Mouse (Mus musculus) MEL (cell line): ENCODE measurements around the gene Cd9.

ENCODE experiments used
- CHD1 ChIP-seq: IDR thresholded peaks from 2 replicates; pipeline ENCODE4 v1.6.1; 2012; ENCODE audit warnings: low read depth, mild to moderate bottlenecking, inconsistent platforms, low read length, improper control_type of control experiment
- CTCF ChIP-seq, 3 experiments: IDR thresholded peaks in 2 of 3; conservative IDR thresholded peaks in 1 of 3; 2 replicates each; pipeline ENCODE4 v1.5.1; 2011 to 2012; ENCODE audit warnings: low read length in 3 of 3, low read depth in 2 of 3, mild to moderate bottlenecking in 2 of 3, improper control_type of control experiment in 1 of 3, inconsistent platforms in 1 of 3, mixed read lengths in 1 of 3, moderate library complexity in 1 of 3; ENCODE audit not compliant: control insufficient read depth in 1 of 3, insufficient read depth in 1 of 3, poor library complexity in 1 of 3, severe bottlenecking in 1 of 3
- E2F4 ChIP-seq: IDR thresholded peaks from 2 replicates; pipeline ENCODE4 v1.6.1; 2011; ENCODE audit warnings: low read depth, low read length, improper control_type of control experiment, borderline replicate concordance
- GATA1 ChIP-seq: IDR thresholded peaks from 2 replicates; pipeline ENCODE4 v1.6.1; 2011; ENCODE audit warnings: low read depth, low read length, improper control_type of control experiment
- POLR2A ChIP-seq, 2 experiments: IDR thresholded peaks; 2 replicates each; pipeline ENCODE4 v1.6.1; 2011 to 2012; ENCODE audit warnings: low read length in 2 of 2, mild to moderate bottlenecking in 2 of 2, control low read depth in 1 of 2, improper control_type of control experiment in 1 of 2, low read depth in 1 of 2, moderate library complexity in 1 of 2; ENCODE audit not compliant: control insufficient read depth in 1 of 2, insufficient read depth in 1 of 2, poor library complexity in 1 of 2
- RAD21 ChIP-seq: IDR thresholded peaks from 2 replicates; pipeline ENCODE4 v1.6.1; 2011; ENCODE audit warnings: mild to moderate bottlenecking, low read depth, low read length, improper control_type of control experiment
- RCOR1 ChIP-seq: IDR thresholded peaks from 2 replicates; pipeline ENCODE4 v1.6.1; 2012; ENCODE audit warnings: low read depth, mild to moderate bottlenecking, inconsistent platforms, low read length, improper control_type of control experiment
- TCF12 ChIP-seq: IDR thresholded peaks from 2 replicates; pipeline ENCODE4 v1.6.1; 2014; ENCODE audit warnings: low read depth, mild to moderate bottlenecking, inconsistent platforms, low read length, improper control_type of control experiment, moderate library complexity
- UBTF ChIP-seq: IDR thresholded peaks from 2 replicates; pipeline ENCODE4 v1.6.1; 2012; ENCODE audit warnings: low read depth, mild to moderate bottlenecking, inconsistent platforms, low read length, improper control_type of control experiment, moderate library complexity, borderline replicate concordance; ENCODE audit not compliant: insufficient read depth

GRCm38 (mm10) chr6:125528614-125529200 lies 34.1 kb upstream of the Cd9 start:
- TF ChIP-seq GATA1 (no peak), CTCF (IDR thresholded peaks at IDR 0.05 in 2 of 3, conservative IDR thresholded peaks at IDR 0.05 in 1 of 3; ENCODE audit: control insufficient read depth in 1 of 3, insufficient read depth in 1 of 3, low read depth in 2 of 3, low read length in 3 of 3, poor library complexity in 1 of 3, severe bottlenecking in 1 of 3) (no peak), UBTF (no peak), E2F4 (no peak), TCF12 (no peak), POLR2A (IDR thresholded peaks at IDR 0.05; ENCODE audit: control insufficient read depth in 1 of 2, insufficient read depth in 1 of 2, low read depth in 1 of 2, low read length in 2 of 2, poor library complexity in 1 of 2) (no peak), RCOR1 (no peak), CHD1 (no peak), RAD21 (no peak)
